Mouse (Mus musculus) Patski (cell line): Measurements from ENCODE around the gene Cep55. TPM values are rescaled to one million over a fixed set of nuclear protein-coding genes. Genes with fewer than 3 reads are reported as not detected.

Experiments used
- ATAC-seq: fragments of 100-300 bp; one replicate; pipeline ENCODE4 v1.8.0; 2021
- CTCF ChIA-PET: fragments of 350-600 bp; sonication (Branson Sonifier 250); formaldehyde crosslinking; loops from one replicate; lab custom pipeline; 2022; ENCODE audit warnings: inconsistent platforms; lab: Charles Lee
- POLR2A ChIA-PET: fragments of 350-600 bp; sonication (Branson Sonifier 250); formaldehyde crosslinking; loops from one replicate; lab custom pipeline; 2022; ENCODE audit warnings: antibody characterized with exemption, inconsistent platforms; lab: Charles Lee
- DNase-seq: peaks from one replicate; pipeline ENCODE4 v3.0.0-alpha.2; 2011; ENCODE audit warnings: low read depth, low spot score
- H3K27me3 ChIP-seq: fragments of 371-371 bp; one replicate; pipeline ENCODE4 v1.5.1; 2021
- CTCF ChIP-seq: fragments of 100-300 bp; IDR thresholded peaks from one replicate; pipeline ENCODE4 v1.5.1; 2021
- in situ Hi-C: fragments of 300-500 bp; cut with MboI; formaldehyde crosslinking; loops from 3 replicates; pipeline ENCODE4 v1.11.1; 2018; ENCODE audit warnings: low pct_unique_long_range_greater_than_20kb, mixed read lengths
- polyA plus RNA-seq: library from polyadenylated mRNA; unstranded; gene quantifications from one replicate; pipeline ENCODE4 v1.2.3, GENCODE M21; 2021

Cep55 gene
- polyA plus RNA-seq, 1 experiment from 2014 or later, result 24.5 TPM

DNA sequence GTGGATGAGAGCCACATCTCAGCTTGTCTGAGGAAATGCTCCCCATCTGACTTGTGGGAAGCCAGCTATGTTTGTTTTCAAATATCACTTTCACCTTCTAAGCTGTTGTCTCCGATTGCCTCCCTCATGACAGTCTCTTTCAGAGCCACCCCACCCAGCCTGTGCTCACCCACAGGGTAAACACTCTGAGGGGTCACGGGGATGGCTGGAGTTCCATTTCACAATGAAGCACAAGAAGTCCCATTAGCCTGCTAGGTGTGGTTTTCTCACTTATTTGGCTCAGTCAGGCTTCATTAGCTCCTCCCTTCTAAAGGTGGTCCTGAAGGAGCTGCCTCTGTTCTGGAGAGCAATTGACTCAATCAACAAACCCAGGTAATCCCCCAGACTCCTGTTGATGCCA lies 19.0 kb upstream of the Cep55 start:
- ChIA-PET CTCF (interaction anchor here (1.6 kb wide), 1 partner anchor 10 kb away, joined by 7 read pairs; no protein-coding TSS in a partner anchor), POLR2A (interaction anchor here (0.7 to 1.0 kb wide), 2 partner anchors 10 to 76 kb away, joined by 3 to 4 read pairs; no protein-coding TSS in a partner anchor)
- DNase-seq (no peak), ATAC-seq (no peak)
- TF ChIP-seq CTCF, result no peak
- H3K27me3 ChIP-seq, result no peaks in the 10 kb centered on the region
- in situ Hi-C loops, result loop anchor here (10.0 kb wide), 1 partner anchor 481 kb away; the partner anchor contains the start of gene Exoc6

DNA sequence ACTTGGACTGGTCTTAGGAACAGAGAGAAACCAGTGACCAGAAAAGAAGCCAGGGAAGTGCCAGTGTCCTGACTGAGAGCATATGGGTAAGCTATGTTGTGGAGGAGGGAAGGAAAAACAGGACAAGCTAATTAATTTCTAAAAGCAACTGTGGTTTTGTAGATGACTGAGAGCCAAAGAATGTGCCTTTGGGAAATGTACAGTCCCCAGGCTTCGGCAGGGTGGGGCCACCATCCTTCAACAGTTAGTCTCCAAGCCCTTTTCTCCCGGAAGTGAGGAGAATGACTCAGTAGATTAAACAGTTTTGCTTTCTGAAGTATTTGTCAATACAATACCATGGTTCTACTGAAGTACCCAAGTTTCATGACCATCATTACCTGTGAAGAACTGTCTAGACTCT lies 16.5 kb upstream of the Cep55 start:
- H3K27me3 ChIP-seq, result no peaks in the 10 kb centered on the region
- in situ Hi-C loops, result loop anchor here (10.0 kb wide), 1 partner anchor 483 kb away; the partner anchor contains the start of gene Exoc6
- TF ChIP-seq CTCF, result no peak
- DNase-seq (no peak), ATAC-seq (peak; percentile 77)
- POLR2A ChIA-PET, result interaction anchor here (1.4 to 1.6 kb wide), 3 partner anchors 10 to 14 kb away, joined by 4 to 6 read pairs (median 4); no protein-coding TSS in a partner anchor
- CTCF ChIA-PET, result interaction anchor here (1.0 to 4.0 kb wide), 6 partner anchors 10 to 83 kb away, joined by 3 to 12 read pairs (median 5); no protein-coding TSS in a partner anchor

DNA sequence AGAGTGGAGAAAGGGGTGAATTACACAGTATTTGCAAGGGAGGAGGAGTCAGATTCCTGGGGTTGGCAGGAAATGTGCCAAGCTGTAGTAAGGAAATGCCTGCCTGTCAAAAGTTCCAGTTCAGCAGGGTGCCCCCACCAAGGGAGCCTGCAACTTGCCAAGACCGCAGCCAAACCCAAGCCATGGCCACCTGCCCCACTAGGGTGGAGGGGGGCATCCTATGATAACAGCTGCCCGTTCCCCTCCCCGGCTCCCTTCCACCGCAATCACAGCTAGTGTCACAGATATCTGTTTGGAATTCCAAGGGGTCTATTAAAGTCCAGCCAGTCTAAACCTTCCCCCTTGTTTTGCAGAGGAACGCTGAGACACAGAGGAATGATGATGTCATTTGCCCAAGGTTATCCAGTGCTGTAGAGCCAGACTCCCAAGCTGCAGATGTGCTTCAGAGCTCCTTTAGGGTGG lies 12.5 kb upstream of the Cep55 start:
- no peaks in the 10 kb centered on the region for H3K27me3 ChIP-seq
- DNase-seq (no peak), ATAC-seq (peak; percentile 31)
- ChIA-PET CTCF (interaction anchor here (0.9 to 1.9 kb wide), 6 partner anchors 12 to 87 kb away, joined by 3 to 16 read pairs (median 4); partner anchors contain the start of gene Cep55), POLR2A (interaction anchor here (0.7 to 2.0 kb wide), 7 partner anchors 9 to 133 kb away, joined by 3 to 12 read pairs (median 6); no protein-coding TSS in a partner anchor)
- in situ Hi-C loops, result loop anchor here (5.0 to 10.0 kb wide), 2 partner anchors 35 to 467 kb away; no protein-coding TSS in a partner anchor
- TF ChIP-seq CTCF, result no peak

DNA sequence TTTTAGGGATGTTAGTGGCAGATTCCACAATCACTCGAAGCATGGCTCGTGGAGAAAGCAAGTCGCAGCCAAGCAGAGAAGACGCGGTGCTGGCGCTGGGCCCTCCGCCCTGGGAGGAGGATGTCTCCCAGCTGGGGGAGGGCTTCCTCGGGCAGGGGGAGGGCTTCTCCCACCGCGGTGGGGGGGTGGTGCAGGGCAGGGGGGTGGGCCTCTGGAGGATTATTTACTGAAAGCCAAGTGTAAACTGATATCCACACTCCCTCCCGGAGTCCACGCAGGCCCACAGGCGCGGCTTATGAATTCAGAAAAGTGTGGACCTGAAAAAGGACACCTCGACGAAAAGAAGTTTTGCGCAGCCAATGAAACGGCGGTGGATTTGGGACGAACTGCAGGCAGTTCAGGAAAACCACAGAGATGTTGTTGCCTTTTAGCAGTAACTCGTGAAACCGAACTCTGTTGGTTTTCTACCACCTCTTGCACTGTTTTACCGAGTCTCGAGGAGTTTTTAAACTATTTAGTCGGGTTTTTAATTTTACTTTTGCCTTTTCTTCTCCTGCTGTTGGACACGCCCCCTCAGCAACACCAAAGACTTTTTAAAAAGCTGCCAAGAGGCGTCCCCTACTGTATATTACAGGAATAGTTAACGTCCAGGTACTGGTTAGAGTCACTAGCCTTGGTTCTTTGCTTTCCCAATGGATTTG lies 11.4 kb upstream of the Cep55 start, which contains the start of gene Myof:
TSS of gene Myof (minus strand) at position 297 of the 701 bp plus-strand sequence.
- no peak for DNase-seq
- in situ Hi-C loops, result loop anchor here (5.0 to 10.0 kb wide), 2 partner anchors 36 to 469 kb away; no protein-coding TSS in a partner anchor
- TF ChIP-seq CTCF, result peak; percentile 58
- H3K27me3 ChIP-seq, result no peaks in the 10 kb centered on the region
- peak; percentile 46 for ATAC-seq
- CTCF ChIA-PET, result interaction anchor here (1.3 to 1.9 kb wide), 4 partner anchors 11 to 88 kb away, joined by 3 to 16 read pairs (median 4); partner anchors contain the start of gene Cep55
- POLR2A ChIA-PET, result interaction anchor here (0.6 to 2.0 kb wide), 5 partner anchors 13 to 134 kb away, joined by 3 to 12 read pairs (median 6); no protein-coding TSS in a partner anchor

DNA sequence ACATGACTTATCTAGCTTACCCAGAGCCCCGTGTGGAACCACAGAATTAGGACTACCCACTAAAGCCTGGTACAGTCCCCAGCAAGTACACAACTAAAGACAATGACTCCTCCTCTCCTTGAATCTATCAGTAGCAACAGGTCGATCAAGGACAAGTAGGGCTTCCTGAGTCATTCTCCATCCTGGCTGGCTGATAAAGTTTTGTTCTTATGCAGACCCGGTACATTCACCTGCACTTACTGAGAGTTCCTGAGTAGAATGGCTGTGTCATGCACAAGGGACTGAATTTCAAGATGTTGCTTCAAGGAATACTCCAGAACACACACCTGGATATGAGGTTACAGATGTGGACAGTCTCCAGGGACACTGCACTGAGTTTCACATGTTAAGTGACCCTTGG lies 9.6 kb upstream of the Cep55 start:
- DNase-seq, result no peak
- in situ Hi-C loops, result loop anchor here (10.0 kb wide), 1 partner anchor 470 kb away; no protein-coding TSS in a partner anchor

DNA sequence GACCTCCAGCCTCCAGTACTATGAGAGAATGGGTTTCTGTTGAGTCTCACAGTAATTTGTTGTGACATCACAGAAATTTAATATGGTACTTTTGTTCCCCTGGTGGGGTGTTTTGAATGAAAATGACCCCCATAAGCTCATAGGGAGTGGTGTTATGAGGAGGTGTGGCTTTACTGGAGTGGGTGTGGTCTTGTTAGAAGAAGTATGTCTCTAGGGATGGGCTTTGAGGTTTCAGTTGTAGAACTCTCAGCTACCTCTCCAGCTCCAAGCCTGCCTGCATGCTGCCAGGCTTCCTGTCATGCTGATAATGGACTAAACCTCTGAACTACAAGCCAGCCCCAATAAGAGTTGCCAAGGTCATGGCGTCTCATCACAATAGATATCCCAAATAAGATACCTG lies 5.1 kb upstream of the Cep55 start:
- DNase-seq, result no peak
- POLR2A ChIA-PET, result interaction anchor here (1.3 kb wide), 1 partner anchor 94 kb away, joined by 3 read pairs; no protein-coding TSS in a partner anchor
- no peaks in the 10 kb centered on the region for H3K27me3 ChIP-seq
- TF ChIP-seq CTCF, result no peak
- CTCF ChIA-PET, result interaction anchor here (1.8 kb wide), 1 partner anchor 94 kb away, joined by 10 read pairs; no protein-coding TSS in a partner anchor
- in situ Hi-C loops, result loop anchor here (5.0 to 10.0 kb wide), 3 partner anchors 97 to 475 kb away; no protein-coding TSS in a partner anchor
- ATAC-seq, result no peak

More for the DNA sequence above, 9.6 kb upstream of the Cep55 start:
- TF ChIP-seq CTCF, result no peak
- H3K27me3 ChIP-seq, result no peaks in the 10 kb centered on the region
- ATAC-seq, result no peak
- ChIA-PET CTCF (interaction anchor here (0.9 kb wide), 1 partner anchor 108 kb away, joined by 3 read pairs; no protein-coding TSS in a partner anchor), POLR2A (no interaction called here)

DNA sequence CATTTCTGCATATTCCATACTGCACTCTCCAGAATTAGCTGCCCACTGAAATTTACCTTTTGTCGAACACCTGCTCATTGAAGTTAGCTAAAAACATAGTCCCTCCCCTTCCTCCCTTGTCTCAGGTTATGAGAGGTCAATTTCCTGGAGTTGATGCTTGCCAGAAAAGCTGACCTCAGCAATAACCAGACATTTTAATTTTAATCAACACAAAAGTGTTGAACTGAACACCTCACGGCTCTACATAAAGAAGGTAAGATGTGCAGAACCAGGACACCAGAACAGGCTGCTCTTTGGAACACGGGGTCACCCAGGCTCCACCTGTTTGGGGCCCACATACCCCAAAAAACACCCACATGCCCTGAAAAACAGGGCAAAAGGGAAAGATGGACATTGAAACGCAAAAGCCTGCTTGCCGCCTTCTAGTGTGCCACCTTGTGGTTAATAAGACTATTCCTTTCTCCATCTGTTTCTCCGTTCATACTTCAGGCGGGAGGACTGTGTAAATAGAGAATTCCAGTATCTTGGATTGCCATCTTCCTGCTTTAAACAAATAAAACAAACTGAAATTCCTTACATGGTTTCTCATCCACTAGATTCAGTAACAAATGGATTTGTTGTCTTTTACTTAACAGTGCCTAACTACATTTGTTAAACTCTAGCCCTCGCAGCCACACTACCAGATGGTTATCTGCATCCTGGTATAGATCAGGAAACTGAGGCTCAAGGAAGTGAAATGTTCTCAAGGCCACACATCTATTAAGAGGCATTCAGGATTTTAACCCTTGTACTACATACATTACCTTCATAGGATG lies 1.4 kb upstream of the Cep55 start:
- DNase-seq, result no peak

DNA sequence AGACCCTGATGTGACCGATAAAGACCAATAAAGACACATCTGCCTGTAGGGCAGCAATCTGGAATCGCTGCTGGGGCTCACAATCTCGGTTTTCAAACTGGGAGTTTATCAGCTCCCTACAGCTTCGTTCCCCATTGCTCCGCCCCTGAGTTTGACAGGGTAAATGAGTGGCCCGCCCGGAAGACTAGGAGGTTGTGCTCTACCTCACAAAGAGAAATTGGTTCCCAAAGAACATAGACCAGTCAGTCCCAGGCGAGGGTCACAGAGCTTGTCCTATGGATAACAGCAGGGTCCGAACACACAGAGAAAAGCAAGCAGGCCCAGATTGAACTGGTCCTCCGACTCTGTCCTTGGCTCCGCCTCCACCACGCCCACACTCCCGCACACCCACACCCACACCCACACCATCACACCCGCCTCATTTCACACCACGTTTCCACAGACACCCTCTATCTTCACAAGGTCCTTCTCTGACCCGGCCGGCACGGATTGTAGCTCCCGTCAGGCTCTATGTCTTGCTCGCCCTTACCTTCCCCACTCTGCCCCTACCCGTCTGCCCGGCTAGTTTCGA lies 577 bp upstream of the Cep55 start:
- CTCF ChIA-PET, result interaction anchor here (0.9 to 1.1 kb wide), 3 partner anchors 12 to 100 kb away, joined by 3 to 4 read pairs (median 3); partner anchors contain the start of gene Myof
- no peaks in the 10 kb centered on the region for H3K27me3 ChIP-seq
- in situ Hi-C loops, result loop anchor here (5.0 to 10.0 kb wide), 2 partner anchors 102 to 459 kb away; no protein-coding TSS in a partner anchor
- DNase-seq, result no peak
- TF ChIP-seq CTCF, result no peak
- ATAC-seq, result peak; percentile 81
- POLR2A ChIA-PET, result interaction anchor here (0.6 kb wide), 1 partner anchor 24 kb away, joined by 3 read pairs; no protein-coding TSS in a partner anchor

More for the DNA sequence above, 1.4 kb upstream of the Cep55 start:
- ChIA-PET POLR2A (interaction anchor here (0.7 kb wide), 1 partner anchor 84 kb away, joined by 4 read pairs; no protein-coding TSS in a partner anchor), CTCF (interaction anchor here (0.9 to 1.9 kb wide), 7 partner anchors 22 to 139 kb away, joined by 3 to 12 read pairs (median 3); no protein-coding TSS in a partner anchor)
- peak; percentile 49 for TF ChIP-seq CTCF
- no peak for ATAC-seq
- H3K27me3 ChIP-seq, result no peaks in the 10 kb centered on the region
- in situ Hi-C loops, result loop anchor here (5.0 to 10.0 kb wide), 2 partner anchors 101 to 459 kb away; no protein-coding TSS in a partner anchor

DNA sequence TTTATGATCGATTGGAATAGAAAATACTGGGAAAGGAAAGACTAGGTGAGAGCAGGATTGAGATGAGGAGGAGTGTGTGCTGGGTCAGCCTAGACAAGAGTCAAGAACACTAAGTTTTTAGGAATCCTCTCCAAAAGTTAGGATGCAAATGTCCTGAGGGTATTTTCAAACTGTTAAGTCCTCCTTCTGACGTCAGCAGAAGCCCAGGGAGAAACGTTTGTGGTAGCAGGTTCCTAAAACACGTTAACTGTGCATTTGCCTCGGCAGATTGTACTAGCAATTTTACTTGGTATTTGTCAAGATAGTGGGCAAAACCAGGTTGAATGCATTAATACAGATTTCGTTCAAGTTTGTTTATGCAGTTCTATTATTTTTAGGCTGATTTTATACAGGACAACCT lies 987 bp downstream of the Cep55 start:
- TF ChIP-seq CTCF, result no peak
- ChIA-PET CTCF (no interaction called here), POLR2A (interaction anchor here (0.6 kb wide), 1 partner anchor 341 kb away, joined by 9 read pairs; no protein-coding TSS in a partner anchor)
- H3K27me3 ChIP-seq, result no peaks in the 10 kb centered on the region
- in situ Hi-C loops, result loop anchor here (10.0 kb wide), 1 partner anchor 461 kb away; no protein-coding TSS in a partner anchor
- ATAC-seq (no peak), DNase-seq (no peak)
